Mouse (Mus musculus) megakaryocyte progenitor cell, adult 5-6 weeks (primary cell): ENCODE measurements around the gene Olfr843. TPM values are rescaled to one million over a fixed set of nuclear protein-coding genes. Genes with fewer than 3 reads are reported as not detected.

Source experiments
- ATAC-seq: replicated peaks from 2 replicates; pipeline ENCODE4 v1.8.0; 2016; ENCODE audit warnings: mild to moderate bottlenecking, moderate TSS enrichment, inconsistent platforms; ENCODE audit not compliant: poor library complexity
- total RNA-seq, 2 experiments: library from RNA; stranded (forward) in 1 of 2; stranded (reverse) in 1 of 2; fragments of 157-497, 149-512 nt in 1 of 2; fragments of 200-1000 nt in 1 of 2; gene quantifications; 2 replicates each; pipeline versions ENCODE4 v1.2.3 to v1.2.4; 2015 to 2017

Olfr843 gene
- total RNA-seq (2015) = not detected in 2 replicates
- not detected in 2 replicates for total RNA-seq (2017)

DNA sequence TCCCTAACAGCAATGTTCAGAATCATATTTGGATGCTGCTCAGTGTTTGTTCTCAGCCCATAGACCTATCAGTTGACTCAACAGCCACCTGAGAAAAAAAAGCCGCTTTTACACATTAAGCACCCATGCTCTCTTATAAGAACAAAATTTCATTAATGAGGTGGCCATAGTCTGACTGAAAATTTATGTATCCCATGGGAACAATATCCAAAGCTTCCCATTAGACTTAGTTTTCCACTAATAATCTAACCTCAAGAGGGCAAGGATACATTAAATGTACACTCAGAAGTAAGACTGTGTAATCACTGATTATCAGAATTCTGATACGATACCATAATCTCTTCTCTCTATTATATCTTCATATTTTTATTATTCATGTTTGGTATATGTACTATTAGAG lies at the start of gene Olfr843:
Gene Olfr843, minus strand, starts transcription at position 101 of the 400 bp plus-strand sequence.
- ATAC-seq = no peak

Other genes starting within 250 kb of the Olfr843 start
- not detected in 2 replicates for gene Olfr835, start 219.3 kb downstream of the Olfr843 start, total RNA-seq (2015)
- gene Olfr835, start 219.3 kb downstream of the Olfr843 start, total RNA-seq (2017) = not detected in 2 replicates
- gene Olfr836, start 131.6 kb downstream of the Olfr843 start, total RNA-seq (2015) = not detected in 2 replicates
- gene Olfr836, start 131.6 kb downstream of the Olfr843 start, total RNA-seq (2017) = not detected in 2 replicates
- not detected in 2 replicates for gene Olfr837, start 115.7 kb downstream of the Olfr843 start, total RNA-seq (2015)
- gene Olfr837, start 115.7 kb downstream of the Olfr843 start, total RNA-seq (2017) = not detected in 2 replicates
- gene Olfr839-ps1, start 74.7 kb downstream of the Olfr843 start, total RNA-seq (2015) = not detected in 2 replicates
- not detected in 2 replicates for gene Olfr839-ps1, start 74.7 kb downstream of the Olfr843 start, total RNA-seq (2017)
- gene Olfr844, start 64.4 kb upstream of the Olfr843 start, total RNA-seq (2015) = not detected in 2 replicates
- not detected in 2 replicates for gene Olfr844, start 64.4 kb upstream of the Olfr843 start, total RNA-seq (2017)
- not detected in 2 replicates for gene Olfr845, start 84.5 kb upstream of the Olfr843 start, total RNA-seq (2015)
- gene Olfr845, start 84.5 kb upstream of the Olfr843 start, total RNA-seq (2017) = not detected in 2 replicates
- not detected in 2 replicates for gene Olfr846, start 112.0 kb upstream of the Olfr843 start, total RNA-seq (2015)
- not detected in 2 replicates for gene Olfr846, start 112.0 kb upstream of the Olfr843 start, total RNA-seq (2017)
- gene Olfr847, start 126.7 kb upstream of the Olfr843 start, total RNA-seq (2015) = not detected in 2 replicates
- gene Olfr847, start 126.7 kb upstream of the Olfr843 start, total RNA-seq (2017) = not detected in 2 replicates
- gene Olfr849, start 188.3 kb upstream of the Olfr843 start, total RNA-seq (2015) = not detected in 2 replicates
- gene Olfr849, start 188.3 kb upstream of the Olfr843 start, total RNA-seq (2017) = not detected in 2 replicates
- gene Olfr850, start 226.3 kb upstream of the Olfr843 start, total RNA-seq (2015) = not detected in 2 replicates
- not detected in 2 replicates for gene Olfr850, start 226.3 kb upstream of the Olfr843 start, total RNA-seq (2017)
- not detected in 2 replicates for gene Olfr851, start 241.3 kb upstream of the Olfr843 start, total RNA-seq (2015)
- gene Olfr851, start 241.3 kb upstream of the Olfr843 start, total RNA-seq (2017) = not detected in 2 replicates